Mouse (Mus musculus) thymus, adult 18-20 months (tissue): ENCODE results near the gene Mrpl21.

Experiments used
- DNase-seq, 2 experiments: peaks; one replicate each; pipeline ENCODE4 v3.0.0; 2022; ENCODE audit warnings: mixed read lengths in 2 of 2

Mrpl21 gene

GRCm38 (mm10) chr19:3282572-3283467, at the start of gene Mrpl21, which contains the start of gene Ighmbp2:
TSS of gene Mrpl21 (plus strand) at chr19:3282901.
TSS of gene Ighmbp2 (minus strand) at chr19:3283017.
- DNase-seq = peak; percentile 52 to 66

GRCm38 (mm10) chr19:3260016-3260415, 22.7 kb upstream of the Mrpl21 start:
- no peak for DNase-seq

- no peak for DNase-seq
Observed at GRCm38 (mm10) chr19:3260591-3260990, 22.1 kb upstream of the Mrpl21 start.

DNA sequence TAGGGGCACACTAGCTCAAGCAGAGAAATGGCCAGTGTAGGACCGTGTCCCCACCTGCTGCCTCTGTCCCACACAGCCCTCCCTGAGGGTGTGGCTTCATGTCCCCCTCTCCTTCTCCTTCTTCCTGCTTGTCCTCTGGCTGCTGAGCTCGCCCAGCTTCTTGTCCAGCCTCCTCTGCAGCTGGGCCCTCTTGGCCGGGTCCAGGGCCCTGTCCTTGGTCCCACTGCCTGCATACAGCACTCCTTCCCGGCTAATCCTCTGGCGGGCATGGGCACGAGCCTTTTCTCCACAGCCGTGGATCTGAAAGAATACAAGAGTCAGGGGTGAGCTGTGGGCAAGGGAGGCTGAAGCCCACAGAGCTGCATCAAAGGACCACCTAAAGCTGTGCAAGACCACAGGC, 21.4 kb upstream of the Mrpl21 start:
- no peak for DNase-seq

DNA sequence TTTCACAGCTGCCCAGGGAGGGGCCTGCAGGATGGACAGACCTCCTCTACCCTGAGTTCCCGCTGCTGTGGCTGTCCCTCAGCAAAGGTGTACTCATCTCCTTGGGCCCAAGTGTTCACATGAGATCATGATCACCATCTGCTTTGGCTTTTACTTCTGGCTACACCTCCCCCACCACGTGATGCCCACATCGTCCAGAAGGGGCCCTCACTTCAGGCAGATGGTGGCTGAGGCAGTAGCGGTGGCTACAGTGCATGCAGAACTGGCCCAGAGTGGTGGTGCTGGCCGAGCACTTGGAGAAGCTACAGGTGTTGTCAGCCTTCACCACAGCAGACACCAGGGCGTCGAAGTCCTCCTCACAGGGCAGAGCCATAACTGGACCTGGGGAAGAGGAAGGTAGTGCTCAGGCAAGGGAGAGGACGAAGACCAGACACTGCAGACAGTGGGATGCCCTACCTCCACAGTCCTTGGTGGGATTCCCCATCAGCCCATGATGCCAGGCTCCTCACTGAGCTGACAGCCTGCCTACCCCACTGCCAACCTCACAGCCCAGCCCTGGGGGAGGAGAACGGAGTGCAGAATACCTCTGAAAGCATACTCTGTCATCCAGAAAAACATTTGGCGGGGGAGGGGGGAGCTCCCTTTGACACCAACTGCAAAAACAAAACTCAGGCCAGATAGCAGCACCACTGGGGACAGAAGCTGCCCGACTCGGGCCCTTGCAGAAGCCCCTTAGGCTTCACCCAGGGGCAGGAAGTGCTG, 20.8 kb upstream of the Mrpl21 start:
- DNase-seq = no peak

DNA sequence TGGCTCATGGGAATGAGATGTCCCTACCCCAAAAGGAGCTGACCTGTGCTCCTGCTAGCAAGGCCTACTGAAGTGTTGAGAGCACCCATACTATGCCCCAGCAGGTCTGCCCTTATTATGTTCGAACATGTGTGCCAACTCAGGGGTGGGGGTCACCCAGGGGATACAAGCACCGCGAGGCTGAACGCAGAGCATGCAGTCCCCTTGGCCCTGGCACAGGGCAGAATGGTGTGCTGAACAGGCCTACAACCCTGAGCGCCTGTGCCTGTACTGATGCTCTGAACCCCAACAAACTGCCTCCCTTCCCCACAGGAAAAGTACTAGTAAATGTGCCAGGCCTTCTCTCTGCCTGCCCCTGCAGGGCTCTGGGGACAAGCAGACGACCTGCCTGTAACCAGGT, 18.4 kb upstream of the Mrpl21 start:
- DNase-seq = no peak

DNA sequence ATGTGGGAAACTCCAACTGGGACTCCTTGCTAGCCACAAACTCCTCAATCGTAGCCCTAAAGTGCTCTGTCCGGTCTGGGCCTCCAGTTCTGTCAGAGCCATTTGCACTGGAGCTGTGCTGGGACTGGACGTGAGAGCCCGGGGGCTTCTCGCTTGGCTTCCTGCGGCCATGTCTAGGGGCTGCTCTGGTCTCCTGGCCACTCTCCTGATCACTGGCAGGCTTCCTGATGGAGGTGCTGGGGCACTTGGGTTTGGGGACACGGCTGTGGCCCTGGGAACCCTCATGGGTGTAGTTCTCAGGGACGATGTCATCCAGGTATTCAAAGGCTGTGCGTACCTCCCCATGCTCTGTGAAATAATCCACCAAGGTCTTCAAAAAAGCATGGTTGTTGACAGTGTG, 17.5 kb upstream of the Mrpl21 start:
- DNase-seq = no peak

GRCm38 (mm10) chr19:3266136-3266535, 16.6 kb upstream of the Mrpl21 start:
- DNase-seq = no peak

GRCm38 (mm10) chr19:3266676-3267075, 16.0 kb upstream of the Mrpl21 start:
- no peak for DNase-seq

GRCm38 (mm10) chr19:3267340-3267739, 15.4 kb upstream of the Mrpl21 start:
- no peak for DNase-seq

DNA sequence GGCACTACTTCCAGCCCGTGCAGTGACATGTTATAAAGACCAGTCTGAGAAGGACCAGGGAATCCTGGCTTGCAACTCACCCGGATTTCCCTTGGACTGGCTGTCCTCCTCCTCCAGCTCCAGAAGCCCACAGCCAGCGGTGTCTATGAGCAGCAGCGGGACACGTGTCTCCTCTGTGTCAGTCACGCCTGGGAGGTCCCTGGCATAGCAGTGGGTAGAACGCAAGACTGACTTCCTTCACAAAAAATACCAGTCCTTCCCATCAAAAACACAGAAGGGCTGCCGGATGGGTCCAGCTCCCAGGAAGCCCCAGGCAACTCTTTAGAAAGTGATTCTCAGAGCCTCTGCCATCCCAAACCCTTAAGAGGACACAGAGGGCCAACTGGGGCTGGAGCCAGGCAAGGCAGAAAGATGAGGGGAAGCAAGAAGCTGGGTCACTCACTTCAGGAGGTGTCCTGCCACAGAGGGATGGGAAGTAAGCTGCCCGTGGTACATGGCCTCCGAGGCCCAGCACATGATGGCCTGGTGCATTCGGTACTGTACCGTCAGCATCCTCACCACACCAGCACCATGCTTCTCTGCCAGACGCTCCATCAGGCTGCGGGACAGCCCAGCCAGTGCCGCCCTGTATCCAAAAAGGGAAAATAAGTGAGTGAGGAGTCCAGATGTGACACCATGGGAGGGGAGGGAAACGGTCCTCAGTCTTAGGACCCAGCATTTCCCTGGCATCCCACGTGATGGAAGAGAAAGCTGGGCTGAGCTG, 14.3 kb upstream of the Mrpl21 start:
- DNase-seq = no peak

DNA sequence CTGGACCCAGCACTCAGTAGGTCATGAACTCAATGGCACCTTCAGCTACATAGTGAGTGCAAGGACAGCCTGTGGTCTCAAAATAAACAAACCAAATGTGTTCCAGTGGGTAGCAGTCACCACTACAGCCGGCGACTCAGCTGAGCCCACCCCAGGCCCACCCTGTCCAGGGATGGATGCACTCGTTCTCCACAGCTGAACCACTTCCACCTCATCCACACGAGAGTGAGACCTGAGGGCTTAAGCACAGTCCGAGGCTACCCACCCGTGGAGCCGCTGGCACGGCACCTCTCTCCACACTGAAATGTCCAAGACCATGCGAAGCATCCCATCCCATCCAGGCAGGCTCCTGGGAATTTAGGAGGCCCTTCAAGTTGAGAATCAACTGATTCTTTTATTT, 13.4 kb upstream of the Mrpl21 start:
- no peak for DNase-seq

GRCm38 (mm10) chr19:3269803-3270202, 12.9 kb upstream of the Mrpl21 start:
- no peak for DNase-seq

DNA sequence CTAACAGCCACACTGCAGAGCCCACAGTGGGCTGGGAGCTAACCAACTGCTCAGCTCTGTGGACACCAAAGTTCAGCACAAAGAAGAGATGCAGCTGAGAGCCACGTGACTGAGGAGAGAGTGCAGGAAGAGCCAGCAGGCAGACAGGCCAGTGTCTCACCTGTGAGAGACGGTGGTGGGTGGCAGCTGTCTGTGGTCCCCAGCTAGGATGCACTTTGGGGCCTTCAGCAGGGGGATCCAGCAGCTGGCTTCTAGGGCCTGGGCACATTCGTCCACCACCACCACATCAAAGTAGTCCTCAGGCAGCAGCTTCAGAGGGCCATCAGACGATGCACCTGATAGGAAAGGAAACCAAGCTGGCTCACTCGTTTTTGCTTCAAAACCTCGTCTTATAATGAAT, 11.3 kb upstream of the Mrpl21 start:
- DNase-seq = no peak

DNA sequence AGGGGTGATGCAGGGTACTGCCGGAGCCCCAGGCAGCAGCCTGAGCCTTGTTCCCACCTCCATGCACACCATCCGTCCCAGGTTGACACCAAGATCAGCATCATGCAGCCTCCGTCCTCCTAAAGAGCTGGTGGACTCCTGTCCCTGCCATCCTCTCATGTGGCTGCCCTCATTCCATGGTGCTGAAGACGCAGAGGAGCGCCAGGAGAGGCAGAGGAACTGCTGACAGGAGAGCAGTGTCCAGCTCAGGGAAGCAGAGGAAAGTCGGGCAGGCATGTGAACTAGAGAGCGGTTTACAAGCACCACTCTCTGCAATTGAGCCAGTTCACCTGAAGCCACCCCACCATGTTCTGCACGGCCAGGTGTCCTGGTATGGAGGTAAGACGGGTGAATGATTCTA, 9.4 kb upstream of the Mrpl21 start:
- DNase-seq = no peak

- DNase-seq = no peak
Observed at GRCm38 (mm10) chr19:3275744-3276365, 6.8 kb upstream of the Mrpl21 start.

GRCm38 (mm10) chr19:3281886-3282285, 815 bp upstream of the Mrpl21 start:
- no peak for DNase-seq

- no peak for DNase-seq
Observed at GRCm38 (mm10) chr19:3289006-3289405, 6.3 kb downstream of the Mrpl21 start.

DNA sequence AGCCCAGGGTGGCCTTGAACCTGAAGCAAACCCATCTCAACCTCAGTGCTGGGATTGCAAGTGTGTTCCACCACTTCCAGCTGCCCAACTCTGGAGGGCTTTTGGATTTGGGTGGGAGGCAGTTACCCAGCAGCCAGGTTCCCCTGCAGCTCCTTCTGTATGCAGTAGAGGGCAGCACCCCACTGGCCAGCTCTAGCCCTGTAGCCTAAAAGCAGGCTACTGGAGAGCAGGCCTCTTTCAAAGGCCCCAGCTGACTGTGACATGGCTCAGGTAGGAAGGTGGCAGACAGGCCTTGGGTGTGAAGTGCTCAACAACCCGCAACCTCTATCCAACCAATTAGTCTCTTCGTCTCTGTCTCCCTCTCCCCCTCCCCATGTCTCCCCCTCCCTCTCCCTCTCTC, 9.3 kb downstream of the Mrpl21 start:
- peak; percentile 24 to 31 for DNase-seq

DNA sequence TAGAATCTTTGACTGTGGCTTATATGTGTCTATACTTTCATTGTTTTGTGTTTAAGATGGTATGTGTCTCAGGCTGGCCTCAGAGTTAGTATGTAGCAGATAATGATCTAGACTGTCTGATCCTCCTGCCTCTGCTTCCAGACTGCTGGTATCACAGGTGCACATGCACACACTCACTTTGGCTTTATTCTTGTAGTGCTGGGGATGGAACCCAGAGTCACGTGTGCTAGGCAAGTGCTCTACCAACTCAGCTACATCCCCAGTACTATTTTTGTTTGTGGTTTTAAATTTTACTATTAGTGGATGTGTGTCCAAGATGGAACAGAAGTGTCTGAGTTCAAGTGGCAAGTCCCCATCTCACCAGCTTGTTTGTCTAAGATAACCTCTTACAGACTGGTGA, 10.3 kb downstream of the Mrpl21 start:
- no peak for DNase-seq

DNA sequence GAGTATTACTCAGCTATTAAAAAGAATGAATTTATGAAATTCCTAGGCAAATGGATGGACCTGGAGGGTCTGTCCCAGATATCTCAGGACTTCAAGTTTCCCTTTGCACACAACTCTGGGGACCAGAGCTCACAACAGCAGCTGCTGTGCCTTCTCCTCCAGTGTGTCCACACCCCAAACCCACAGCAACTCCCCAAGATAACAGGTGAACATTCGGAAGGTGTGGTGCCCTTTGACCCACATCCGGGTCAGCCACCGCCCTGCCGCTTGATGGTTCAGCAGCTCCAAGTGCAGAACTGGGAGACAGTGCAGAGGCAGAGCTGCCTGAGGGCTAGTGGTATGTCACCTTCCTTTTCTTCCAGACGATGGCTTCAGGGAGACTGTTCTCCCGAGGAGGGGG, 12.5 kb downstream of the Mrpl21 start:
- DNase-seq = no peak

DNA sequence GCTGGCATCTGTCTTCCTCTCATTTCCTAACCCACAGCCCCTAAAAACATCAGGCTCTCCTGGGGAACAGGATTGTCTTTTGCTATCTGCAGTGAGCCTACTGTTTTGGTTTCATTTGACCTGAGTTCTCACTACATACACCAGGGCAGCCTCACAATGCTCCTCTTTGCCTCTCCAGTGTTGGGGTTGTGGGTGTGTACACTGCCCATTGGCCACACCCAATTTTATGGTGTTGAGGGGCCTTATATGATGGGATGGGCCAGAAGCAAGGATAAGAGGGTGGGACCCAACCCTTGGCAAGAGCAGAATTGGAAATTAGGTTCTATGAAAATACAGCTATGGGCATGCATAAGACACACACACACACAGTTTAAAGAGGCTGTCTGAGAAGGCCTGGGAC, 14.3 kb downstream of the Mrpl21 start:
- no peak for DNase-seq

GRCm38 (mm10) chr19:3297775-3298174, 15.1 kb downstream of the Mrpl21 start:
- no peak for DNase-seq
